Mouse (Mus musculus) frontal cortex, postnatal 25 days (tissue): ENCODE results near the gene Gdf1.

Experiments used
- DNase-seq, 2 experiments: peaks; one replicate each; pipeline ENCODE4 v3.0.0; 2022; ENCODE audit warnings: low spot score in 2 of 2

Gene Gdf1

DNA sequence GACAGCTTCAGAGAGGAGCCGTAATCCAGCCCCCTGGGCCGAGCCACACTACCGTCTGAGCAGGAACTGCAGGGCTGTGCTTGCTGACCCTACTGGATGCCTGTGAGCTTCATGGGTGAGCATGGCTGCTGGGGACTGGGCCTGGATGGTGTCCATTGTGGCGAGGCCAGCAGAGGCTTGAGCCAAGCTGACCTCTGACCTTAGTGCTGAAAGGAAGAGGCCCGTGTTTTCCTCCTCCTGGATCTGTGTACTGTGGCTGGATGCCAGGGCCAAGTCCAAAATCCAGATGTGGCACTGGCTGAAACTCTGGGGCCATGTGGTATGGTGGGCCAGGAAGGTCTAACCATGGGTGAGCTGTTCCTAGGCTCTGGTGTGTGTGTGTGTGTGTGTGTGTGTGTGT is 34.4 kb downstream of the Gdf1 start:
- DNase-seq: no peak

DNA sequence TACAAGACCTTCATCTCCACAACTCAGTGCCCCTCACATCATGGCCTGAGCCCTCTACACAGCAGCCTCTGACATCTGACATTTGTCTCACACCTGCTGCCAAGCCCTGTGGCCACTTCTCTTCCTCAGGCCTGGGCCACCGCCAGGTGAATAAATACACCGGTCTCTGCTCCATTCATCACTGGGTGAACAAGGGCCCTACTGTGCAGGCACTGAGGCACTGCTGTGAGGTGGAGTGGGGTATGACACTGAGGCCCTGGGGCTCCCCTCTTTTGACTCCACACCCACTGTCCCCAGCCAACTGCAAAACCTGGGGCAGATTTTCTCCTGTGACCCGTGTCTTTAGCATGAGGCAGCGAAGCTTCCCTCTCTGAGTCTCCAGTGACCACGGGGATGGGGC is 37.0 kb downstream of the Gdf1 start:
- DNase-seq: no peak

DNA sequence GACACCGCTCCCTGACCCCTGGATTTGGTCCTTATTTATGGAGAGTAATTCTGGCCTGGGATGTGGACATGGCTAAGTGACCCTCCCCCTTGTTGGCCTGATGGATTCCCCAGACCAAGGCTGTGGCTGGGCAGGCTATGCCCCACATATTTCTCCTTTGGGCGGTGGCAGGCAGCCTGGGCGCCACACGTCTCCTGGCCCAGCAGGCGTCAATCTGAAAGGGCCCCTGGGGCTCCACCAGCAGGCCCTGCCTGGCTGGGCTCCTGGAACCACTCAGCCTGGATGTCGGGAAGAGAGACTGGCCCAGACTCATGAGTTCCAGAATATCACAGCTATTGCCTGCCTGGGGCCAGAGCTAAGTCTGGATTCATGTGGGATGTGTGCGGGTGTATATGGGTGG is 40.9 kb downstream of the Gdf1 start:
- no peak for DNase-seq

DNA sequence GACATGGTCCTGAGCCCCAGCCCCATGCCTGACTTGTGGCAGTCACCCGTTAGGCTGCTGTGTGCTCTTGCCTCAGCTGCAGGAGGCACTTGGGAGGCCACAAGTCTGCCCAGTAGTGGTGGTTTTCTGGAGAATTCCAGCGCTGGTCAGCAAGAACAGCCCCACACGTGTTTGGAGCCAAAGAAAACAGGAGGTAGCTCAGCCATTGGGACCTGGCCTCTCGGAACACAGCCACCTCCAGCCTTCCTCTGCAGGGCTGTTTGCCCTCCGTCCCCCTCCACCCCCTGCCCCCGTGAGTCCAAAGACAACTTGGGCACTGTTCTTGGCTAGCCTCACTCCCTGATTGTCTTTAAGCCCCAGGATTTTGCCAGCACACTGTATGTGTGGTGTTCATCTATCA is 42.3 kb downstream of the Gdf1 start:
- DNase-seq: no peak

DNA sequence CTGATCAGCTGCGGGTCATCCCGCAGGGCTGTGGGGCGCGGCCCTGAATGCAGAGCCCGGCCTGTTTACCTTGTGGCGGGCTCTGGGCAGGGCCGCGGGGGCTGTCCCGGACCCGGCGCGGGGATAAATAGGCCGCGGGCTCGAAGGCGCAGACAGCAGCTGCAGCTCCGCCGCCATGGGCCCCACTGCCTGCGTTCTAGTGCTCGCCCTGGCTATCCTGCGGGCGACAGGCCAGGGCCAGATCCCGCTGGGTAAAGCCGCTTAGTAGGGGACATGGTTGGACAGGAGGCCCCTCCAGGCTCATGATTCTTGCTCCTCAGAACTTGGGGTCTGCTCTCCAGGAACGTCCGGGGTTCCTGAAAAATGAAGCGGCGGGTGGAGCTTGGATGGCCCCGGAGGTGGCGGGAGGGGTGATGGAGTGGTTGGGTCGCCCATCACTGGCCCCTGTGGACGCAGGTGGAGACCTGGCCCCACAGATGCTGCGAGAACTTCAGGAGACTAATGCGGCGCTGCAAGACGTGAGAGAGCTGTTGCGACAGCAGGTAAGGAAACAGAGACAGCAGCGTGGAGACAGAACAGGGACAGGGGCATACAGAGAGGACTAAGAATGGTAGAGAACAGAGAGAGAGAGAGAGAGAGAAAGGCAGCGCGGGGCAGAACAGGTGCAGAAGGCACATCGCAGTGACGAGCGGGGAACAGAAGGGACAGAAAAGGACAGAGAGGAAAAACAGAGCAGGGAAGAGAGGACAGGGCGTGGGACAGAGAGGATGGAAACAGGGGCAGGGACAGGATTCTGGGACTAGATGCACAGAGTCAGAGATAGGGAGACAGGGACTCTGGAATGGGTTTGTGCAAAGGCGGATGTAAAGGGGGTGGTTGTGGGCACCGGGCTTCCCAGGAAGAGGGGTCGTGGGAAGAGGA is 44.0 kb downstream of the Gdf1 start, which contains the start of gene Comp:
Gene Comp (plus strand): TSS at position 162 of the 921 bp plus-strand sequence.
- DNase-seq: no peak

DNA sequence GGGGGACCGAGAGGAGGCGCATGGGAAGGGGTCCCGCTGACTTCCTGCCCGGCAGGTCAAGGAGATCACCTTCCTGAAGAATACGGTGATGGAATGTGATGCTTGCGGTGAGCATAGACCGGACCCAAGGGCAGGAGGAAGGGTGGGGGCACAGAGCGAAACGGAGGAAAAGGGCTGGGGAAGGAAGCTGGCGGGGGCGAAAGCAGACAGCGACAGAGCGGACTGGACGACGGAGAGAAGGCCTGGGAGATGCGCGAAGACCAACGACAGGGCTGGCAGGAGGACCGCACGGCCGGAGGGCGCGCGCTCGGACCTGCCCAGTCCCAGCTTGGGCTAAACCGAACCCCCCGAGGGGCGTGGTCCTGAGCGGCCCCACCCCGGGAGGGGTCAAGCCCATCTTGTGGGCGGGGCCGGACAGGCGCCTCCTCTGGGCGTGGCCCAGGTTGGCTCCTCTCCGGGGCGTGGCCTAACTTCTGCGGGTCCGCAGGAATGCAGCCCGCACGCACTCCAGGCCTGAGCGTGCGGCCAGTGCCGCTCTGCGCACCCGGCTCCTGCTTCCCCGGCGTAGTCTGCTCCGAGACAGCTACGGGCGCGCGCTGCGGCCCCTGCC is 44.8 kb downstream of the Gdf1 start:
- DNase-seq: no peak

DNA sequence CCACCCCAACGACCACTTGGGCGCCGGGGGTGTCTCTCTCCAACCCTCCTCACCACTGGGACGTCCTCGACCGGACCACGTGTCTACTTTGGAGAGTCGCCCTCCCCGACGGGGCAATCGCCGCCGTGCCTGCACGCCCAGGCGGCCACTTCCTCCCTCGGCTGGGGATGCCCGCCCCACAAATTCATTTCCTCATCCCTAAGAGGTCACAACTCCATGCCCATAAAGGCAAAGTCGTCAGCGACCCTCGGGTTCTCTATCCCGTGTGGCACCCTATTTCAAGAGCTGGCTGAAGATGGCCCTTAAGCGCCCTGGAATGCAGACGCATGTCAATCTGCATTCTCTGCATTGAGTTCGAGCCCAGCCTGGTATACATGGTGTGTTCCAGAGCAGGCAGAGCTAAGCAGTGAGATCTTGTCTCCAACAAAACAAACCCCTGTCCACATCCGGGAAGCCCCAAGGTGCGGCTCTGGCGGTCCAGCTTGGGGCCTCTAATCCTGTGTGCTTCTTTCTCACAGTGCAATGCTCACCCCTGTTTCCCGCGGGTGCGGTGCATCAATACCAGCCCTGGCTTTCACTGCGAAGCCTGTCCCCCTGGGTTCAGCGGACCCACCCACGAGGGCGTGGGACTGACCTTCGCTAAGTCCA is 45.7 kb downstream of the Gdf1 start:
- no peak for DNase-seq

DNA sequence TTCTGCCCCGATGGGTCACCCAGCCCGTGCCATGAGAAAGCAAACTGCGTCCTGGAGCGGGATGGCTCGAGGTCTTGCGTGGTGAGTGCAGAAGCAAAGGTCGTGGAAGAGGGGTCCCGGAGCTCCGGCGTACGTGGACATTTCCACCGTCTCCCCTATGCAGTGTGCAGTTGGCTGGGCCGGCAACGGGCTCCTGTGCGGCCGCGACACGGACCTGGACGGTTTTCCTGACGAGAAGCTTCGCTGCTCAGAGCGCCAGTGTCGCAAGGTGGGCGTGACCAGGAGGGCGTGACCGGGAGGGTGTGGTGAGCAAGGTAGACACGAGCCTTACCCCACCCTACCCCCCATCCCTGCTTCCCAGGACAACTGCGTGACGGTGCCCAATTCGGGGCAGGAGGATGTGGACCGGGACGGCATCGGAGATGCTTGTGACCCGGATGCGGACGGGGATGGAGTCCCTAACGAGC is 46.7 kb downstream of the Gdf1 start:
- no peak for DNase-seq

DNA sequence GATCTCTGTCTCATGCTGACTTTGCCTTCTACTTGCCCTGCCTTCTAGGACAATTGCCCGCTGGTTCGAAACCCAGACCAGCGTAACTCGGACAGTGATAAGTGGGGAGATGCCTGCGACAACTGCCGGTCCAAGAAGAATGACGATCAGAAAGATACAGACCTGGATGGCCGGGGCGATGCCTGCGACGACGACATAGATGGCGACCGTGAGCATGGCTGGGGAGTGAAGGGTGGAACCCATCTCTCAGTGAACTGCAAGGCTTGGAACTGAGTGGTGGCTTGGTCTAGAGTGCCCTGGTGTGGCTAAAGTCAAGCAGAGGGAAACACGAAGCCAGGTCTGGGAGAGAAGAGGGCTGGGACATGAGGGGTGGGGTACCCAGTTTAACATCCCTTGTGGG is 47.4 kb downstream of the Gdf1 start:
- DNase-seq: no peak

DNA sequence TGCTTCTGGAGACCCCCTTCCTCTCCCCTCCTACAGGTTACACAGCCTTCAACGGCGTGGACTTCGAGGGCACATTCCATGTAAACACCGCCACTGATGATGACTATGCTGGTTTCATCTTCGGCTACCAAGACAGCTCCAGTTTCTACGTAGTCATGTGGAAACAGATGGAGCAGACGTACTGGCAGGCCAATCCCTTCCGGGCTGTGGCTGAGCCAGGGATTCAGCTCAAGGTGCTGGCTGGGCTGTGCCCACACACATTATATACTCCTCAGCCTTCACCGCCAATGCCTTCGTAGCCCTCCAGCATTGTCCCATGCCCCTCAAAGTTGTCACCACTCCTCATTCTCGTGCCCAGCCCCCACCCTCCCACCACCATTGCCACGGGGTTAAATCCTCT is 50.5 kb downstream of the Gdf1 start:
- DNase-seq: no peak
